Mouse (Mus musculus): ENCODE measurements around the gene Lamb1. TPM values are rescaled to one million over a fixed set of nuclear protein-coding genes. Genes with fewer than 3 reads are reported as not detected.

Lamb1 gene
- polyA plus RNA-seq (2015; fragmentation: Nextera tagmentation; extraction: Ambion mirVana) = 73.3 and 86.5 TPM in 2 replicates

DNA sequence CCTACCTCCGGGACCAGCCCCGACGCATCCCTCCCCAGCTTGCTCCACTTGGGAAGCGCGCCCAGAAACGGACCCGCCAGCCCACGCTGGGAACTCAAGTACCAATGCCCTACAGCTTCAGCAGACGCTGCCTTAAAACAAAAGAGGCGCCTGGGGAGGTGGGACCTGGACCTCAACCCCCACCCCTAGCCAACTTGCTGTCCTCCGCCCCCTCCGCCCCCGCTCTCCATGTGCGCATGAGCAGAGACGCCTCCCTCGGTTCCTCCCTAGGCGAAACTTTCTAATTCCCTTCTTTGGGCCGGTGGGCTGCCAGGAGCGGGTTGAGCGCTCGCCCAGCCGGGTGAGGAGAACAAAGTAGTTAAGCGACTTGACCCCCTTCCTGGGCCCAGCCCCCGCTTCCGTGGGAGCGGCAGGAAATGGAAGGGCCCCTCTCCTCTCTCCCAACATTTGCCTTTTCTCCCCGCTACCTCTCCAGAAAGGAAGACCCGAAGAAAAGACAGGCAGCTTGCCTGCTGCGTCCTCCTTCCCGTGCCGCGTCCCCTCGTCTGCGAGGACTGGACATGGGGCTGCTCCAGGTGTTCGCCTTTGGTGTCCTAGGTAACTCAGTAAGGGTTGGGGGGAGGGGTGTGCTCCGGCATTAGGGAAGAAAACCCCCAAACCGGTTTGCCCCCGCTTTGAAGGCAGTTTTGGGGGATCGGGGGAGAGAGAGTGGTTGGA lies at the start of gene Lamb1:
TSS of gene Lamb1 (plus strand) at position 230 of the 717 bp plus-strand sequence.

DNA sequence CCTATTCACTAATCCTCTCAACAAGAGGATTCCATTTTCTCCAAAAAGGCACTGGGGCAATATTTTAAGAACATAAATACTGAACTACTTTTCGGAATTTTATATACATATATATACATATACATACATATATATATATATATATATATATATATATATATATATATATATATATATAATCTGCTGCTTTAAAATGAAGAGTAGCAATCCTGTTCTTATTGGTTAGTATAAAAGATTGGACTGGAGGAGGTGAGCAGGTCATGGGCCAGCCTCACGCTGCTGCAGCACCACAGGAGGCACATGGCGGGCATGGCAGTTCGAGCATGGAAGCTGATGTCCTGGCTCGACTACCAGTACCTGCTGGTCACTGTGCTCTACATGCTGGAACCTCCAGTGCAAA lies 24.6 kb upstream of the Lamb1 start, which contains the start of gene Gm6993:
TSS of gene Gm6993 (plus strand) at position 301 of the 400 bp plus-strand sequence.

DNA sequence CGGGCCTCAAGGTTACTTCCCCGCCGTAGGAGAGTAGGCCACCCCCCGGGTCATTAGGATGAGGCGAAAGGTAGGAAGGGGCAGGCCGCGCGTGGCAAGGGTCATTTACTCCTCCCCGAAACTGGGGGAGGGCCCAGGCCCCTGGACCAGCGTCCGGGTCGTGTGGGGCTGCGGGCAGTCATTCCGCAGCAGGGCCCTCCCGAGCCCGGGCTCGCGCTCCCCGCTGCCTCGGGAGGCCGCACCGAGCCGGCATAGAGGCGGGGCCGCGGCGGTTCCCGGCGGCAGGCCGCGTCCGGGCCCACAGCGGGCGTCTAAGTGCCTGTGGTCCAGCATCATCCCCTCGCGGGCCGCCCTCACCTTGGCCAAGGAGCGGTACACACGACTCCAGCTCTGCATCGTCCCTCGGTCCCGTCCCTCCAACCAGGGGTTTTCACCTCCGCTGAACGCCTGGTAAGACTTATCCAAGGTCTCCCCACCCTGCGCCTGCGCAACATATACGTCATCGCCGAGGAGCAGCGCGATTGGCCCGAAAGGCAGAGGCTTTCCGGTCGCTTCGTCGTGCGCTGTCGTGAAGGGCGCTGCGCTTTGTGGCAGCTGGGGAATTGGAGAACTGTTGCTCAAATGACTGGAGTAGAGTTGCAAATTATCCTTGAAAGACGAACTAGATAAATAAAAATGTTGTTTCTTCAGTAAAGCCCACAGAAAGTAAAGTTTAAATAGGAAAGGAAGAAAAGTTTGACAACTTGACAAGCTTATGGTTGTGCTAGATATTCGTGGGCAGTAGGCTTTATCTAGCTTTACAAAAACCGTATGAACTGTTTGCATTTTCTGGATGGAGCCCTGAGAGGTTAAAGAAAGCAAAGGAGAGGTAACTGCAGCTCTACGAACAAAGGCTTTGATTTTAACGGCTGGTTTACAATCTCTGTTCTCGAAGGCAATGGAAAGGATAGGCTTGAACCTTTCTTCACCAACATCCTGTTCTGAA lies 86.2 kb downstream of the Lamb1 start, which contains the start of gene Dld:
TSS of gene Dld (minus strand) at position 510 of the 985 bp plus-strand sequence.

Other genes starting within 250 kb of the Lamb1 start
- 7.4 and 8.1 TPM in 2 replicates for gene Fam110c, start 191.4 kb upstream of the Lamb1 start, polyA plus RNA-seq (2015; fragmentation: Nextera tagmentation; extraction: Ambion mirVana)
- not detected in 2 replicates for gene Gm6993, start 24.5 kb upstream of the Lamb1 start, polyA plus RNA-seq (2015; fragmentation: Nextera tagmentation; extraction: Ambion mirVana)
- gene Dld, start 86.2 kb downstream of the Lamb1 start, polyA plus RNA-seq (2015; fragmentation: Nextera tagmentation; extraction: Ambion mirVana) = 90.7 and 110 TPM in 2 replicates
- gene Slc26a3, start 125.6 kb downstream of the Lamb1 start, polyA plus RNA-seq (2015; fragmentation: Nextera tagmentation; extraction: Ambion mirVana) = 0.07 and 0.10 TPM in 2 replicates
- 6.7 and 7.0 TPM in 2 replicates for gene Cbll1, start 234.4 kb downstream of the Lamb1 start, polyA plus RNA-seq (2015; fragmentation: Nextera tagmentation; extraction: Ambion mirVana)